Mouse (Mus musculus) kidney, adult 2 months (tissue): ENCODE measurements around the gene Zfp94. TPM values are rescaled to one million over a fixed set of nuclear protein-coding genes. Genes with fewer than 3 reads are reported as not detected.

ENCODE experiments used
- DNase-seq: peaks from one replicate; pipeline ENCODE4 v3.0.0; 2021
- H3K27ac ChIP-seq: fragments of 200-500 bp; 2 replicates; pipeline ENCODE4 v1.5.1; 2012; ENCODE audit warnings: low read depth, low read length, control low read depth, inconsistent platforms; ENCODE audit not compliant: insufficient read depth
- H3K27me3 ChIP-seq: fragments of 200-500 bp; replicated peaks from 2 replicates; pipeline ENCODE4 v1.6.1; 2012; ENCODE audit warnings: mild to moderate bottlenecking, moderate library complexity, low read length, inconsistent platforms; ENCODE audit not compliant: control insufficient read depth, insufficient read depth
- H3K36me3 ChIP-seq: fragments of 200-500 bp; 2 replicates; pipeline ENCODE4 v1.6.1; 2012; ENCODE audit warnings: mild to moderate bottlenecking, moderate library complexity, low read length, inconsistent platforms; ENCODE audit not compliant: control insufficient read depth, insufficient read depth
- H3K4me1 ChIP-seq: fragments of 200-500 bp; 2 replicates; pipeline ENCODE4 v1.6.1; 2011; ENCODE audit warnings: low read length; ENCODE audit not compliant: control insufficient read depth, insufficient read depth
- H3K4me3 ChIP-seq: fragments of 200-500 bp; 2 replicates; pipeline ENCODE4 v1.5.1; 2011; ENCODE audit warnings: mild to moderate bottlenecking, low read depth, low read length, control low read depth; ENCODE audit not compliant: insufficient read depth
- CTCF ChIP-seq: fragments of 200-500 bp; conservative IDR thresholded peaks from 2 replicates; pipeline ENCODE4 v1.5.1; 2011; ENCODE audit warnings: low read depth, mild to moderate bottlenecking, control low read depth, low read length, moderate library complexity, mixed read lengths; ENCODE audit not compliant: insufficient read depth, insufficient read length
- POLR2A ChIP-seq: fragments of 200-500 bp; IDR thresholded peaks from one replicate; pipeline ENCODE4 v1.6.1; 2011; ENCODE audit warnings: low read depth, low read length, control low read depth
- WGBS: fragments of 180-500 bp; shearing (Covaris S2); methylation state at CpG from one replicate; pipeline ENCODE4 v1.1.7; 2018; 5-methylcytosine and 5-hydroxymethylcytosine counted together
- polyA plus RNA-seq: library from polyadenylated mRNA; depleted of rRNA; stranded (reverse); fragments of >200 nt; gene quantifications from 2 replicates; pipeline ENCODE4 v1.2.3, GENCODE M21; 2012; rRNA removed

The Zfp94 gene
- polyA plus RNA-seq, 1 experiment = 10.5 TPM

- Histone ChIP-seq H3K27ac (no peak overlapping the region), H3K36me3 (no peaks in the 10 kb centered on the region; the same call in 1 of the 2 replicates), H3K4me1 (peaks cover 3% of the 10 kb centered on the region; the same call in 1 of the 2 replicates), H3K4me3 (no peak overlapping the region), H3K27me3 (no peaks in the 10 kb centered on the region)
- DNase-seq = no peak
- TF ChIP-seq CTCF = no peak
- no peak for TF ChIP-seq POLR2A
- WGBS = 87% methylated on average over 13 of the region's 13 CpGs
Measured at GRCm38 (mm10) chr7:24259306-24259999, 57.0 kb downstream of the Zfp94 start.

GRCm38 (mm10) chr7:24254633-24255474 is 61.6 kb downstream of the Zfp94 start, which contains the start of gene Zfp108:
TSS of gene Zfp108 (plus strand) at chr7:24254794.
- no peaks in the 10 kb centered on the region for H3K27me3 ChIP-seq
- H3K4me1 ChIP-seq = peaks cover 3% of the 10 kb centered on the region; the same call in 1 of the 2 replicates
- 17% methylated on average over 21 of the region's 21 CpGs for WGBS
- peak within 1 kb of the TSS; percentile 60 for H3K4me3 ChIP-seq
- H3K27ac ChIP-seq = no peak within 1 kb of the TSS
- DNase-seq = peak; percentile 95
- no peaks in the 10 kb centered on the region for H3K36me3 ChIP-seq
- TF ChIP-seq CTCF (no peak), POLR2A (peak; percentile 49)

GRCm38 (mm10) chr7:24253779-24254615 is 62.5 kb downstream of the Zfp94 start:
- no peak overlapping the region; the same call in 1 of the 2 replicates for H3K4me3 ChIP-seq
- no peak for TF ChIP-seq CTCF
- TF ChIP-seq POLR2A = no peak

More at GRCm38 (mm10) chr7:24253779-24254615, 62.5 kb downstream of the Zfp94 start:
- H3K36me3 ChIP-seq = no peaks in the 10 kb centered on the region
- peaks cover 3% of the 10 kb centered on the region; the same call in 1 of the 2 replicates for H3K4me1 ChIP-seq
- H3K27ac ChIP-seq = no peak overlapping the region
- no peak for DNase-seq
- WGBS = 61% methylated on average over 9 of the region's 9 CpGs
- H3K27me3 ChIP-seq = no peaks in the 10 kb centered on the region

Other genes with a start within 250 kb of the Zfp94 start
- 13.4 and 13.8 TPM in 2 replicates for gene Zfp180, start 234.7 kb downstream of the Zfp94 start, polyA plus RNA-seq
- gene Zfp112, start 204.4 kb downstream of the Zfp94 start, polyA plus RNA-seq = 1.3 and 1.4 TPM in 2 replicates
- 5.6 and 6.6 TPM in 2 replicates for gene Zfp235, start 182.5 kb downstream of the Zfp94 start, polyA plus RNA-seq
- gene Zfp114, start 141.6 kb downstream of the Zfp94 start, polyA plus RNA-seq = 0.30 and 0.60 TPM in 2 replicates
- 2.2 and 2.5 TPM in 2 replicates for gene Zfp111, start 105.2 kb downstream of the Zfp94 start, polyA plus RNA-seq
- 1.9 and 2.3 TPM in 2 replicates for gene Zfp109, start 79.1 kb downstream of the Zfp94 start, polyA plus RNA-seq
- 1.2 and 1.3 TPM in 2 replicates for gene Zfp108, start 61.9 kb downstream of the Zfp94 start, polyA plus RNA-seq
- gene Zfp93, start 46.2 kb downstream of the Zfp94 start, polyA plus RNA-seq = 3.1 and 3.4 TPM in 2 replicates
- 3.8 and 4.3 TPM in 2 replicates for gene Zfp61, start 15.4 kb downstream of the Zfp94 start, polyA plus RNA-seq
- 0.11 and 0.48 TPM in 2 replicates for gene Tescl, start 17.3 kb upstream of the Zfp94 start, polyA plus RNA-seq
- gene Lypd5, start 32.5 kb upstream of the Zfp94 start, polyA plus RNA-seq = not detected in 2 replicates
- 2.3 and 4.1 TPM in 2 replicates for gene Kcnn4, start 53.6 kb upstream of the Zfp94 start, polyA plus RNA-seq
- 34.9 and 39.8 TPM in 2 replicates for gene Smg9, start 83.0 kb upstream of the Zfp94 start, polyA plus RNA-seq
- gene Irgc1, start 135.6 kb upstream of the Zfp94 start, polyA plus RNA-seq = 0.33 and 0.41 TPM in 2 replicates
- 10.1 and 12.9 TPM in 2 replicates for gene Plaur, start 145.8 kb upstream of the Zfp94 start, polyA plus RNA-seq
- 54.7 and 66.4 TPM in 2 replicates for gene Cadm4, start 165.4 kb upstream of the Zfp94 start, polyA plus RNA-seq
- 9.5 and 17.1 TPM in 2 replicates for gene Zfp428, start 190.3 kb upstream of the Zfp94 start, polyA plus RNA-seq
- not detected in 2 replicates for gene AC161166.1, start 195.8 kb upstream of the Zfp94 start, polyA plus RNA-seq
- 15.4 and 17.4 TPM in 2 replicates for gene Irgq, start 214.0 kb upstream of the Zfp94 start, polyA plus RNA-seq
- gene Pinlyp, start 229.5 kb upstream of the Zfp94 start, polyA plus RNA-seq = not detected in 2 replicates
- 29.0 and 31.2 TPM in 2 replicates for gene Xrcc1, start 229.6 kb upstream of the Zfp94 start, polyA plus RNA-seq